Mouse (Mus musculus) thymus, adult 2 months (tissue): ENCODE data around the gene Trmt13. TPM values are rescaled to one million over a fixed set of nuclear protein-coding genes. Genes with fewer than 3 reads are reported as not detected.

Source experiments
- DNase-seq: peaks from one replicate; pipeline ENCODE4 v3.0.0; 2021
- H3K27ac ChIP-seq: fragments of 200-500 bp; 2 replicates; pipeline ENCODE4 v1.5.1; 2012; ENCODE audit warnings: low read length, control low read depth; ENCODE audit not compliant: control insufficient read depth, insufficient read depth
- H3K27me3 ChIP-seq: fragments of 200-500 bp; 2 replicates; pipeline ENCODE4 v1.6.1; 2012; ENCODE audit warnings: mild to moderate bottlenecking, low read length, moderate library complexity, mixed read lengths; ENCODE audit not compliant: control insufficient read depth, insufficient read depth
- H3K36me3 ChIP-seq: fragments of 200-500 bp; 2 replicates; pipeline ENCODE4 v1.6.1; 2012; ENCODE audit warnings: mild to moderate bottlenecking, low read length, moderate library complexity; ENCODE audit not compliant: control insufficient read depth, insufficient read depth
- H3K4me1 ChIP-seq: fragments of 200-500 bp; replicated peaks from 2 replicates; pipeline ENCODE4 v1.6.1; 2012; ENCODE audit warnings: low read length; ENCODE audit not compliant: control insufficient read depth, insufficient read depth
- H3K4me3 ChIP-seq: fragments of 200-500 bp; 2 replicates; pipeline ENCODE4 v1.5.1; 2012; ENCODE audit warnings: mild to moderate bottlenecking, low read length, control low read depth, moderate library complexity; ENCODE audit not compliant: control insufficient read depth, insufficient read depth
- CTCF ChIP-seq: fragments of 200-500 bp; IDR thresholded peaks from 2 replicates; pipeline ENCODE4 v1.5.1; 2012; ENCODE audit warnings: mild to moderate bottlenecking, control low read depth, low read length, moderate library complexity, borderline replicate concordance; ENCODE audit not compliant: control insufficient read depth, poor library complexity, insufficient read depth; ENCODE audit errors: extremely low read depth
- POLR2A ChIP-seq: fragments of 200-500 bp; IDR thresholded peaks from 2 replicates; pipeline ENCODE4 v1.6.1; 2012; ENCODE audit warnings: mild to moderate bottlenecking, low read length, control low read depth, moderate library complexity; ENCODE audit not compliant: control insufficient read depth, poor library complexity, insufficient read depth; ENCODE audit errors: extremely low read depth
- WGBS: fragments of 180-500 bp; shearing (Covaris S2); methylation state at CpG from one replicate; pipeline ENCODE4 v1.1.7; 2018; 5-methylcytosine and 5-hydroxymethylcytosine counted together
- polyA plus RNA-seq: library from polyadenylated mRNA; depleted of rRNA; stranded (reverse); fragments of >200 nt; gene quantifications from 2 replicates; pipeline ENCODE4 v1.2.3, GENCODE M21; 2012

The Trmt13 gene
- polyA plus RNA-seq, 1 experiment, result 12.9 TPM

- DNase-seq, result no peak
- peaks cover 53% of the 10 kb centered on the region for H3K36me3 ChIP-seq
- no peak overlapping the region for H3K4me3 ChIP-seq
- 71% methylated on average over 2 of the region's 2 CpGs for WGBS
- H3K27me3 ChIP-seq, result no peaks in the 10 kb centered on the region
- H3K4me1 ChIP-seq, result no peaks in the 10 kb centered on the region
- no peak overlapping the region for H3K27ac ChIP-seq
- TF ChIP-seq CTCF, result no peak
- no peak for TF ChIP-seq POLR2A
Observed at GRCm38 (mm10) chr3:116642373-116642772, 28.0 kb upstream of the Trmt13 start.

DNA sequence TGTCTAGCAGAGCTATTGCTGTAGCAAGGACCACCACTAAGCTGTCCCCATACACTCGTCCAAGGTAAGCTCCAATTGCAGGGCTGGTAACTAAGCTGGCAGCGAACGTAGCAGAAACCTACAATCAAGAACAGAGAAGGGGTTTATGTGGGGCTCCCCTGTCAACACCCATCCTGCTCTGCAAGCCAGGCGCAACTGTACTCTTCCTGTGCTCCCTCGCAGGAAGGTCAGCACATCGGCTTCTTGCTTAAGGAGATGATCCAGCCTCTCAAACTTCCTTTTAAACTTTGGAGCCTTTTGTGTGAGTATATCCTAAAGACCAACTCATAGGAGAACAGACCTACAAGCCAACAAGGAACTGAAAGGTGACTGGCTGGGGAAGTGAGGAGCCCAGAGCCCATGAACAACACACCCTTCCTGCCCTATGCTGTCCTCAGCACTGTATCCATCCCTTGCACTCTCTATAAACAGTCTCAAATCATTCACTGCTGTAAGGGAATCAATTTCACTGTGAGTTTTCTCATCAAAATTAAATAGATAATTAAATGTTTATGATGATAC is 27.5 kb upstream of the Trmt13 start:
- WGBS, result 98% methylated on average over 6 of the region's 6 CpGs
- TF ChIP-seq POLR2A (no peak), CTCF (no peak)
- DNase-seq, result no peak

DNA sequence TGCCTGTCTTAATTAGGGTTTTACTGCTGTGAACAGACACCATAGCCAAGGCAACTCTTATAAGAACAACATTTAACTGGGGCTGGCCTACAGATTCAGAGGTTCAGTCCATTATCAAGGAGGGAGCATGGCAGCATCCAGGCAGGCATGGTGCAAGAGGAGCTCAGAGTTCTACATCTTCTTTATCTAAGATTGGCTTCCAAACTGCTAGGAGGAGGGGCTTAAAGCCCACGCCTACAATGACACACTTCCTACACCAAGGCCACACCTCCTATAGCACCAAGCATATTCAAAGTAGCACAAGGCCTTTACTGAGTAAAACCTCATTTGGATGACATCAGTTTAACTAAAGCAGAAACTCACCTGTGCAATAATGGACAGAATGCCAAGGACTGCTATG is 25.6 kb upstream of the Trmt13 start:
- Histone ChIP-seq H3K27me3 (no peaks in the 10 kb centered on the region), H3K4me1 (no peaks in the 10 kb centered on the region), H3K4me3 (no peak overlapping the region), H3K36me3 (peaks cover 55% of the 10 kb centered on the region), H3K27ac (no peak overlapping the region)
- TF ChIP-seq CTCF (no peak), POLR2A (no peak)
- 82% methylated on average over 1 of the region's 1 CpGs for WGBS
- no peak for DNase-seq

More for the DNA sequence above, 27.5 kb upstream of the Trmt13 start:
- Histone ChIP-seq H3K4me3 (no peak overlapping the region), H3K27me3 (no peaks in the 10 kb centered on the region), H3K4me1 (no peaks in the 10 kb centered on the region), H3K27ac (no peak overlapping the region), H3K36me3 (peaks cover 54% of the 10 kb centered on the region)

DNA sequence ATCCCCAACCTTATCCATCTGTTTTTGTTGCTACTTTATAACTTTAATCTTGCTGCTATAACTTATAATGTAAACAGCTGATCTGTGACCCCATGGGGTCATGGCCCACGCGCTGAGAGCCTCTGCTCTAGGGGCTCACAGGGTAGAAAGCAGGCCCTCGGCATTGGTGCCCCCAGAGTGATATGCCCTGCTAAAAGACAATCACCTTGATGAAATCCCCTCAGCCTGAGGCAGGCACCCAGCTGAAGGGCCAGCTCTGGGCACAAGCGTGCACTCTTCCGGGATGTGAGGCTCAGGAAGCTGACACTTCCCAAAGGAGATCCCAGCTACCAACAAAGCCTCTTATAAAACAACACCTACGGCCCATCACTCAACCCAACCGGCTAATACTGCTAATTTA is 24.2 kb upstream of the Trmt13 start:
- WGBS, result 98% methylated on average over 7 of the region's 7 CpGs
- TF ChIP-seq POLR2A (no peak), CTCF (no peak)
- no peak overlapping the region for H3K27ac ChIP-seq
- H3K27me3 ChIP-seq, result no peaks in the 10 kb centered on the region
- no peak for DNase-seq
- H3K4me1 ChIP-seq, result no peaks in the 10 kb centered on the region
- peaks cover 64% of the 10 kb centered on the region for H3K36me3 ChIP-seq
- H3K4me3 ChIP-seq, result no peak overlapping the region

GRCm38 (mm10) chr3:116637693-116638476 is 23.5 kb upstream of the Trmt13 start:
- no peaks in the 10 kb centered on the region for H3K4me1 ChIP-seq
- no peak for TF ChIP-seq POLR2A
- no peak for TF ChIP-seq CTCF

DNA sequence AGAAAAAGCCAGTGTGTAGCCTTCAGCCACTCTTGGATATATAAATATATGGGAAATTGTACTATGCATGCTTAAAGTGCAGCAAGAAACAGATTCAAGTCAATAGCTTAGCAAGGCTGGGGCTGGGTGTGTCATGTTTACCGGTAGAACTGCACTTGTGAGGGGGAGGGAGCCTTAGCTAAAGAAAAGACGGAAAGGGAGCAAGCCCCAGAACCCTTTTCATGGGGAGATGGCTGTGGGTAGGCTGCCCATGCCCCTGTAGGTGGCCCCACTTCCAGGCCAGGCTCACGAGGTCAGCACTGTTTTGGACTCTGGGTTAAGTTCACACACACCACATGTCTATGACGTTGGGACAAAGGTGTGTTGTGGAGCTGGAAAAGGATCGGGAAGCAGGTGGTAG is 21.4 kb upstream of the Trmt13 start:
- Histone ChIP-seq H3K27me3 (no peaks in the 10 kb centered on the region), H3K4me1 (no peaks in the 10 kb centered on the region), H3K36me3 (peaks cover 58% of the 10 kb centered on the region), H3K27ac (no peak overlapping the region), H3K4me3 (no peak overlapping the region)
- TF ChIP-seq POLR2A (no peak), CTCF (no peak)
- DNase-seq, result no peak
- 88% methylated on average over 5 of the region's 5 CpGs for WGBS

More at GRCm38 (mm10) chr3:116637693-116638476, 23.5 kb upstream of the Trmt13 start:
- Histone ChIP-seq H3K27ac (no peak overlapping the region), H3K27me3 (no peaks in the 10 kb centered on the region), H3K36me3 (peaks cover 62% of the 10 kb centered on the region), H3K4me3 (no peak overlapping the region)
- no peak for DNase-seq
- 92% methylated on average over 9 of the region's 9 CpGs for whole genome bisulfite sequencing

DNA sequence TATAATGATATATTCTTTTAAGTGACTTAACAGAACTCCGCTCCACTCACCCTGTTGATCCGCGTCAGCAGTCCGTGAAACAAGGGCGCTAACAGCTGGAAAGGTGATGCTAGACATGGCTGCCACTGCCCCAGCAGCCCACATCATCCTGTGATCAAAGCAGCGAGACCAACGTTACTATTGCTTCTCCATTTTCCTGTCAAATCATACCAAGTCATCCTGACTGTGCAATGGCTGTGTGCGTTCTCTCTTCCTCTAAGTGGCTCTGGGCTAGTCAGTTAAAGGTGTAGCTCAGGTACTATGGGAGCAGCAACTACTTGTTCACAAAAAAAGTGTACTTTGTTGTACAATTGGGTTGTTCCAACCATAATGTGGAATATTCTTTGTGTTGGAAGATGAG is 20.5 kb upstream of the Trmt13 start:
- 91% methylated on average over 8 of the region's 8 CpGs for WGBS
- Histone ChIP-seq H3K36me3 (peaks cover 54% of the 10 kb centered on the region), H3K4me1 (no peaks in the 10 kb centered on the region), H3K27me3 (no peaks in the 10 kb centered on the region), H3K27ac (no peak overlapping the region), H3K4me3 (no peak overlapping the region)
- TF ChIP-seq CTCF, result no peak
- no peak for TF ChIP-seq POLR2A
- DNase-seq, result no peak
